Mouse (Mus musculus) embryonic facial prominence, embryonic 15.5 days (tissue): ENCODE results near the gene Prrt3. TPM values are rescaled to one million over a fixed set of nuclear protein-coding genes. Genes with fewer than 3 reads are reported as not detected.

Experiments
- ATAC-seq: fragments of 200-750 bp; cut with Nextera tagmentation; 2 replicates; pipeline ENCODE4 v1.8.0; 2017; ENCODE audit warnings: low read depth, moderate TSS enrichment; ENCODE audit not compliant: insufficient number of reproducible peaks, low FRiP score, low TSS enrichment
- H3K27ac ChIP-seq: fragments of 300-500 bp; sonication (generic); replicated peaks from 2 replicates; pipeline ENCODE4 v1.5.1; 2015; ENCODE audit warnings: mild to moderate bottlenecking, inconsistent platforms
- H3K27me3 ChIP-seq: fragments of 300-500 bp; sonication (generic); 2 replicates; pipeline ENCODE4 v1.6.1; 2015; ENCODE audit warnings: inconsistent platforms
- H3K36me3 ChIP-seq: fragments of 300-500 bp; sonication (generic); 2 replicates; pipeline ENCODE4 v1.6.1; 2015; ENCODE audit warnings: mild to moderate bottlenecking, inconsistent platforms
- H3K4me1 ChIP-seq: fragments of 300-500 bp; sonication (generic); 2 replicates; pipeline ENCODE4 v1.6.1; 2015; ENCODE audit warnings: inconsistent platforms
- H3K4me2 ChIP-seq: fragments of 300-500 bp; sonication (generic); replicated peaks from 2 replicates; pipeline ENCODE4 v1.6.1; 2015; ENCODE audit warnings: mild to moderate bottlenecking, inconsistent platforms
- H3K4me3 ChIP-seq: fragments of 300-500 bp; sonication (generic); replicated peaks from 2 replicates; pipeline ENCODE4 v1.5.1; 2015; ENCODE audit warnings: mild to moderate bottlenecking, inconsistent platforms
- H3K9ac ChIP-seq: fragments of 300-500 bp; sonication (generic); 2 replicates; pipeline ENCODE4 v1.6.1; 2015; ENCODE audit warnings: inconsistent platforms
- H3K9me3 ChIP-seq: fragments of 300-500 bp; sonication (generic); replicated peaks from 2 replicates; pipeline ENCODE4 v1.6.1; 2016; ENCODE audit warnings: inconsistent platforms
- WGBS: fragments of 180-500 bp; shearing (Covaris S2); methylation state at CpG from one replicate; pipeline ENCODE4 v1.1.7; 2015; 5-methylcytosine and 5-hydroxymethylcytosine counted together
- polyA plus RNA-seq: library from polyadenylated mRNA; unstranded; fragments of >200 nt; fragmentation: Nextera tagmentation; extraction: Ambion mirVana; gene quantifications from 2 replicates; pipeline ENCODE4 v1.2.1, GENCODE M21; 2015

Gene Prrt3
- polyA plus RNA-seq, 1 experiment from 2014 or later: 2.0 TPM

- Histone ChIP-seq H3K4me2 (peak within 1 kb of the TSS; percentile 53), H3K9ac (peak within 1 kb of the TSS; percentile 31; the same call in 1 of the 2 replicates), H3K9me3 (no peaks in the 10 kb centered on the region), H3K36me3 (no peaks in the 10 kb centered on the region), H3K4me3 (peak within 1 kb of the TSS; percentile 34), H3K27ac (peak within 1 kb of the TSS; percentile 81), H3K27me3 (peaks cover 11% of the 10 kb centered on the region; the same call in 1 of the 2 replicates), H3K4me1 (peaks cover 33% of the 10 kb centered on the region)
- WGBS: 17% methylated on average over 12 of the region's 12 CpGs
- ATAC-seq: 0 out of 2 replicates have a peak, but pooled peaks have one; percentile 11
Observed at GRCm38 (mm10) chr6:113471297-113471936, 30.3 kb downstream of the Prrt3 start, which contains the start of gene Il17rc. Gene Il17rc (plus strand): TSS chr6:113471427.

DNA sequence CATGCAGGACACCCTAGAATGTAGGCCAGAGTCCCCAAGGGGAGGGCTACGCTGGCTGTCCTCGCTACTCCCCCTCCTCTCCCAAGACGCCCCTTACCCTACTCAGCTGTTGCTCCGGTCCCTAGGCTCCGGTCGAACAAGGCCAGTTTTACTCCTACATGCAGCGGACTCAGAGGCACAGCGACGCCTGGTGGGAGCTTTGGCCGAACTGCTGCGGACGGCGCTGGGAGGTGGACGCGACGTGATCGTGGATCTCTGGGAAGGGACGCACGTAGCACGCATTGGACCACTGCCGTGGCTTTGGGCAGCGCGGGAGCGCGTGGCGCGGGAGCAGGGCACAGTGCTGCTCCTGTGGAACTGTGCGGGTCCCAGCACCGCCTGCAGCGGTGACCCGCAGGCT is 32.3 kb downstream of the Prrt3 start:
- peaks cover 11% of the 10 kb centered on the region; the same call in 1 of the 2 replicates for H3K27me3 ChIP-seq
- H3K36me3 ChIP-seq: no peaks in the 10 kb centered on the region
- peak overlapping the region; percentile 40 for H3K4me3 ChIP-seq
- 0 out of 2 replicates have a peak overlapping the region, but pooled peaks have one; percentile 41 for H3K27ac ChIP-seq
- WGBS: 3% methylated on average over 25 of the region's 31 CpGs
- H3K4me1 ChIP-seq: peaks cover 33% of the 10 kb centered on the region
- ATAC-seq: peak; percentile 61
- H3K9me3 ChIP-seq: no peaks in the 10 kb centered on the region
- peak overlapping the region; percentile 0; the same call in 1 of the 2 replicates for H3K9ac ChIP-seq
- H3K4me2 ChIP-seq: peak overlapping the region; percentile 68

DNA sequence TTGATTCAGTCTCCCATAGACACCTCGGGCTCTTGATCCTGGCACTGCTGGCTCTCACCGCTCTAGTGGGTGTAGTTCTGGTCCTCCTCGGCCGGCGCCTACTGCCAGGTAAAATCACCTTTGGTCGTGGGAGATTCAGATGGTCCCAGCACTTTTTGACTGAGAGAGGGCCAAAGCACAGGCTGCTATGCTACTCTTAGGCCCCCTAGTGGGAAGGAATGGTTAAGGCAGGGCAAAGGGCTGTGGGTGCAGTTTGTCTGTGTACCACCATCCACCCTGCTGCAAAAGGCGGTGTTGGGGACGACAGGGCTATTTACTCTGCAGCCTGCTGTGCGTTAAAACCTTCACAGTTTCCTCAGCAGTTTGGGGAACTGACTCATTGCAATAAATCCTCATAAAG is 32.7 kb downstream of the Prrt3 start:
- ATAC-seq: no peak
- Histone ChIP-seq H3K9ac (no peak overlapping the region), H3K27me3 (peaks cover 11% of the 10 kb centered on the region; the same call in 1 of the 2 replicates), H3K36me3 (no peaks in the 10 kb centered on the region), H3K27ac (0 out of 2 replicates have a peak overlapping the region, but pooled peaks have one; percentile 41), H3K9me3 (no peaks in the 10 kb centered on the region), H3K4me2 (peak overlapping the region; percentile 68), H3K4me3 (peak overlapping the region; percentile 40), H3K4me1 (peaks cover 33% of the 10 kb centered on the region)
- 6% methylated on average over 9 of the region's 9 CpGs for WGBS

DNA sequence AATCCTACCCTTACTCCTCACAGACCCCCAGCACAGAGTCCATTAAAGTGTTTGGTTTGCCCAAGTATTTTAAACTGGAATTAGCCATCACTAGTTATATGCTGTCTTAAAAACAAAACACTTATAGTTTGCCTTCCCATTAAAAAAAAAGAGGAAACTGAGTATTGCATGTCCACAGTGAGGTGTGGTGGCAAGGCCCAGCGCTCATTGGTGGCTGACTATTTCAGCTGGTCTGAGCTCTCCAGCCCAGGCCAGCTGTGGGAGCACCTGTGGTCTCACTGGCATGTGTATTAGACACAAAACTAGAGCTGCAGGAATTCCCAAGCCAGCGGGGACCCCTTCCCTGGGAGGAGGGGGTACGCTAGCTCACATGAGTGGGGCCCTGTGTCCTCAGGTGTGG is 33.2 kb downstream of the Prrt3 start:
- ATAC-seq: no peak
- Histone ChIP-seq H3K27ac (no peak overlapping the region), H3K27me3 (peaks cover 11% of the 10 kb centered on the region; the same call in 1 of the 2 replicates), H3K4me2 (peak overlapping the region; percentile 68; the same call in 1 of the 2 replicates), H3K9me3 (no peaks in the 10 kb centered on the region), H3K9ac (no peak overlapping the region), H3K4me1 (peaks cover 33% of the 10 kb centered on the region), H3K4me3 (no peak overlapping the region), H3K36me3 (no peaks in the 10 kb centered on the region)
- WGBS: 62% methylated on average over 3 of the region's 3 CpGs

- H3K4me2 ChIP-seq: no peak overlapping the region
- WGBS: 60% methylated on average over 5 of the region's 5 CpGs
- H3K27me3 ChIP-seq: peaks cover 11% of the 10 kb centered on the region; the same call in 1 of the 2 replicates
- peaks cover 17% of the 10 kb centered on the region for H3K4me1 ChIP-seq
- ATAC-seq: no peak
- H3K36me3 ChIP-seq: no peaks in the 10 kb centered on the region
- no peak overlapping the region for H3K27ac ChIP-seq
- H3K9me3 ChIP-seq: no peaks in the 10 kb centered on the region
- no peak overlapping the region for H3K4me3 ChIP-seq
- no peak overlapping the region for H3K9ac ChIP-seq
Observed at GRCm38 (mm10) chr6:113465602-113466001, 36.1 kb downstream of the Prrt3 start.

DNA sequence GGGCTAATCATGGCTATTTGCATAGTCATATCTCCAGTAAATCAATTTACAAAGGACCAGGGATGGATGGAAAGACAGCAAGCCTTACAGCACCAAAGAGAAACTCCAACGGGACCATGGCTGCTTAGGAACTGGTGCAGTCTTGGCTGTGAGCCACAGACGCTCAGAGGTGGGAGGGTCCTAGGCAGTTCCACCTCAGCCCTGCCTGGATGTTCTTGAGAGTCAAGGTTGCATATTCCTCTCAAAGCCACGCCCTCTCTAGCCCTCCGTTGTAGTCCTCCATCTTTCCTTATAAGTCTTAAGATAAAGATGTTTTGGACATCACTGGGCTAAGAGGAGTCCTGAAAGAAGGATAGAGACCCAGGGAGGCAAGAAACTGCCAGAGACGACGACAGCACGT is 37.7 kb downstream of the Prrt3 start:
- Histone ChIP-seq H3K4me2 (no peak overlapping the region), H3K9ac (no peak overlapping the region), H3K4me1 (peaks cover 6% of the 10 kb centered on the region), H3K9me3 (no peaks in the 10 kb centered on the region), H3K4me3 (no peak overlapping the region), H3K27ac (no peak overlapping the region), H3K27me3 (no peaks in the 10 kb centered on the region), H3K36me3 (no peaks in the 10 kb centered on the region)
- no peak for ATAC-seq
- 60% methylated on average over 7 of the region's 7 CpGs for WGBS

- Histone ChIP-seq H3K9me3 (no peaks in the 10 kb centered on the region), H3K9ac (no peak overlapping the region), H3K4me1 (peaks cover 6% of the 10 kb centered on the region), H3K4me3 (peak overlapping the region; percentile 23), H3K27ac (peak overlapping the region; percentile 44; the same call in 1 of the 2 replicates), H3K4me2 (peak overlapping the region; percentile 31), H3K36me3 (no peaks in the 10 kb centered on the region), H3K27me3 (no peaks in the 10 kb centered on the region)
- ATAC-seq: peak; percentile 63
- 53% methylated on average over 10 of the region's 10 CpGs for WGBS
Observed at GRCm38 (mm10) chr6:113458635-113459034, 43.1 kb downstream of the Prrt3 start.

- peaks cover 6% of the 10 kb centered on the region for H3K4me1 ChIP-seq
- WGBS: 42% methylated on average over 10 of the region's 10 CpGs
- H3K36me3 ChIP-seq: no peaks in the 10 kb centered on the region
- H3K27me3 ChIP-seq: no peaks in the 10 kb centered on the region
- peak within 1 kb of the TSS; percentile 31 for H3K4me2 ChIP-seq
- H3K27ac ChIP-seq: peak within 1 kb of the TSS; percentile 44; the same call in 1 of the 2 replicates
- peak within 1 kb of the TSS; percentile 23 for H3K4me3 ChIP-seq
- H3K9ac ChIP-seq: no peak within 1 kb of the TSS
- no peak for ATAC-seq
- no peaks in the 10 kb centered on the region for H3K9me3 ChIP-seq
Observed at GRCm38 (mm10) chr6:113457952-113458534, 43.7 kb downstream of the Prrt3 start, which contains the start of gene Il17re. Gene Il17re (plus strand): TSS chr6:113458484.

GRCm38 (mm10) chr6:113455007-113455406 is 46.7 kb downstream of the Prrt3 start:
- no peaks in the 10 kb centered on the region for H3K36me3 ChIP-seq
- 64% methylated on average over 5 of the region's 5 CpGs for WGBS
- ATAC-seq: no peak
- H3K9ac ChIP-seq: no peak overlapping the region
- peaks cover 6% of the 10 kb centered on the region for H3K4me1 ChIP-seq
- H3K9me3 ChIP-seq: no peaks in the 10 kb centered on the region
- no peak overlapping the region for H3K4me3 ChIP-seq
- H3K27ac ChIP-seq: no peak overlapping the region
- H3K27me3 ChIP-seq: no peaks in the 10 kb centered on the region
- no peak overlapping the region for H3K4me2 ChIP-seq

- 61% methylated on average over 2 of the region's 2 CpGs for whole genome bisulfite sequencing
- ATAC-seq: peak; percentile 67
Observed at GRCm38 (mm10) chr6:113451839-113452238, 49.9 kb downstream of the Prrt3 start.

GRCm38 (mm10) chr6:113447639-113448038 is 54.1 kb downstream of the Prrt3 start:
- no peak overlapping the region for H3K9ac ChIP-seq
- H3K27me3 ChIP-seq: no peaks in the 10 kb centered on the region
- peaks cover 5% of the 10 kb centered on the region for H3K4me1 ChIP-seq
- ATAC-seq: no peak
- WGBS: 96% methylated on average over 4 of the region's 4 CpGs
- H3K4me2 ChIP-seq: no peak overlapping the region
- H3K36me3 ChIP-seq: peaks cover 35% of the 10 kb centered on the region
- H3K27ac ChIP-seq: no peak overlapping the region
- no peaks in the 10 kb centered on the region for H3K9me3 ChIP-seq
- H3K4me3 ChIP-seq: no peak overlapping the region

More at GRCm38 (mm10) chr6:113451839-113452238, 49.9 kb downstream of the Prrt3 start:
- H3K27me3 ChIP-seq: no peaks in the 10 kb centered on the region
- no peak overlapping the region for H3K27ac ChIP-seq
- peaks cover 24% of the 10 kb centered on the region for H3K36me3 ChIP-seq
- no peak overlapping the region for H3K4me2 ChIP-seq
- no peaks in the 10 kb centered on the region for H3K4me1 ChIP-seq
- no peak overlapping the region for H3K4me3 ChIP-seq
- no peak overlapping the region for H3K9ac ChIP-seq
- no peaks in the 10 kb centered on the region for H3K9me3 ChIP-seq
